Mouse (Mus musculus) liver, embryonic 13.5 days (tissue): ENCODE results near the gene Prelid3b. TPM values are rescaled to one million over a fixed set of nuclear protein-coding genes. Genes with fewer than 3 reads are reported as not detected.

Source experiments
- ATAC-seq: fragments of 200-750 bp; cut with Nextera tagmentation; 2 replicates; pipeline ENCODE4 v1.8.0; 2017; ENCODE audit warnings: low read depth, mild to moderate bottlenecking, moderate number of reproducible peaks, moderate library complexity
- DNase-seq: peaks from one replicate; pipeline ENCODE4 v3.0.0; 2022
- H3K27ac ChIP-seq: fragments of 300-500 bp; sonication (generic); 2 replicates; pipeline ENCODE4 v1.5.1; 2015; ENCODE audit warnings: moderate library complexity, mild to moderate bottlenecking, inconsistent platforms
- H3K27me3 ChIP-seq: fragments of 300-500 bp; sonication (generic); 2 replicates; pipeline ENCODE4 v1.6.1; 2015; ENCODE audit warnings: mild to moderate bottlenecking, inconsistent platforms
- H3K36me3 ChIP-seq: fragments of 300-500 bp; sonication (generic); 2 replicates; pipeline ENCODE4 v1.6.1; 2015; ENCODE audit warnings: mild to moderate bottlenecking, inconsistent platforms
- H3K4me1 ChIP-seq: fragments of 300-500 bp; sonication (generic); replicated peaks from 2 replicates; pipeline ENCODE4 v1.6.1; 2015; ENCODE audit warnings: inconsistent platforms
- H3K4me2 ChIP-seq: fragments of 300-500 bp; sonication (generic); 2 replicates; pipeline ENCODE4 v1.6.1; 2015; ENCODE audit warnings: inconsistent platforms, mild to moderate bottlenecking, moderate library complexity
- H3K4me3 ChIP-seq: fragments of 300-500 bp; sonication (generic); replicated peaks from 2 replicates; pipeline ENCODE4 v1.5.1; 2015; ENCODE audit warnings: mild to moderate bottlenecking, inconsistent platforms
- H3K9ac ChIP-seq: fragments of 300-500 bp; sonication (generic); 2 replicates; pipeline ENCODE4 v1.6.1; 2015; ENCODE audit warnings: mild to moderate bottlenecking, inconsistent platforms
- H3K9me3 ChIP-seq: fragments of 300-500 bp; sonication (generic); replicated peaks from 2 replicates; pipeline ENCODE4 v1.6.1; 2016; ENCODE audit warnings: inconsistent platforms
- WGBS: fragments of 180-500 bp; shearing (Covaris S2); methylation state at CpG from one replicate; pipeline ENCODE4 v1.1.7; 2015; ENCODE audit not compliant: insufficient replicate concordance; 5-methylcytosine and 5-hydroxymethylcytosine counted together
- polyA plus RNA-seq: library from polyadenylated mRNA; unstranded; fragments of >200 nt; fragmentation: Nextera tagmentation; extraction: Ambion mirVana; gene quantifications from 2 replicates; pipeline ENCODE4 v1.2.1, GENCODE M21; 2015

Prelid3b gene
- polyA plus RNA-seq, 1 experiment from 2014 or later, result 115 TPM

GRCm38 (mm10) chr2:174439450-174439838 is 33.4 kb downstream of the Prelid3b start:
- H3K4me3 ChIP-seq, result 0 out of 2 replicates have a peak overlapping the region, but pooled peaks have one; percentile 71
- peak overlapping the region; percentile 68 for H3K27ac ChIP-seq
- 0 out of 2 replicates have a peak, but pooled peaks cover 3% of the 10 kb centered on the region for H3K27me3 ChIP-seq
- DNase-seq (no peak), ATAC-seq (no peak)
- H3K4me2 ChIP-seq, result peak overlapping the region; percentile 93
- peaks cover 17% of the 10 kb centered on the region for H3K36me3 ChIP-seq
- peak overlapping the region; percentile 51 for H3K9ac ChIP-seq
- H3K4me1 ChIP-seq, result peaks cover 65% of the 10 kb centered on the region
- H3K9me3 ChIP-seq, result no peaks in the 10 kb centered on the region
- 26% methylated on average over 5 of the region's 5 CpGs for WGBS

DNA sequence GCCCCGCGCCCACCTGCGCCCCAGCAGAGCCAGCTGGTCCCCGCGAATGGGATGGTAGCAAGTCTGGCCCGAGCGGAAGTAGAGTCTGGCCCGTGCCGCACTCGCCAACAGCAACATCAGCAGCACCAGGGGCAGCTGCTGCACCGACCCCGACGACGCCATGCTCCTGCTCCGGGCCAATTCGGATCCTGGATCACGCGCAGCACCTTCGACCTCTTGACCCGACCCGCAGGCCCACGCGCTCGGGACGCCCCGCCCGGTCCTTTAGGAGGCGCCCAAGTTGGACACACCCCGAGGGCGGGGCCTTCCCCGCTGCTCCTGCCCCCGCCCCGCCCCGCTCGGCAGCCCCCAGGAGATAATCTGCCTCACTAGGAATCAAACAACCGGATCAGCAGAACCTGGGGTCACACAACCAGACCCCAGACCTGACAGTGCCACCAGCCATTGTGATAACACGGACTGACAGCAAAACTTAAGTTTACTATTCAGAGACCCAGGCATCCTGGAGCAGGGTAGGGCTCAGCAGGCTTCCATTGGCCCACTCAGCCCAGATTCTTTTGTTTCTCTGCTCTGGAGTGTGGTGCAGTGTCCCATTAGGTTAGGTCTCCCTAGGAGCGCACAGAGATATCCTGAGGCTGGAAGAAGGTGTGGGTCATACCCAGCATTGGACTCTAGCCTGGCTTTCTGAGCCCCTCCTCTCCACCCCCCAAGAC is 34.0 kb downstream of the Prelid3b start, which contains the start of gene Ctsz:
Gene Ctsz, minus strand, starts transcription at position 303 of the 713 bp plus-strand sequence.
- no peaks in the 10 kb centered on the region for H3K9me3 ChIP-seq
- DNase-seq (peak; percentile 76), ATAC-seq (peak; percentile 90)
- peak within 1 kb of the TSS; percentile 93 for H3K4me2 ChIP-seq
- 0 out of 2 replicates have a peak, but pooled peaks cover 2% of the 10 kb centered on the region for H3K27me3 ChIP-seq
- under 1% methylated on average over 38 of the region's 38 CpGs for WGBS
- peaks cover 20% of the 10 kb centered on the region for H3K36me3 ChIP-seq
- peak within 1 kb of the TSS; percentile 79 for H3K9ac ChIP-seq
- H3K4me1 ChIP-seq, result peaks cover 63% of the 10 kb centered on the region
- H3K4me3 ChIP-seq, result peak within 1 kb of the TSS; percentile 71
- peak within 1 kb of the TSS; percentile 68 for H3K27ac ChIP-seq

DNA sequence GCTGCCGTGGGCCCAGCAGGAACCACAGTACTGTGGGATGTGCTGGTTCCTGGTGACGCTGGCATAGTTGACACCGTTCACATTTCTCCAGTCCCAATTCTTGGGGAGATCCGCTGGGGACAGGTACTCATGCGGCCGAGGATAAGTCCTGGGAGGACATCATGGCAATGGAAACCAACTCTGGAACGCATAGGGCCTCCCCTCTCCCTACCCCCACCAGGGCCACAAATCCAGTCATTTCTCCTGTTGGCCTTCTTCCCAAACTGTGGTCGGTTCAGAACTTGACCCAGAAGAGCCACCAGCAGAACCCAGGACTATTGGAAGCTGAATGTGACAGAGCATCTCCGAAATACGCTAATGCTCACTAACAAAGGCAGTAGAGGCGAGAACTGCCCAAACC is 34.7 kb downstream of the Prelid3b start:
- Histone ChIP-seq H3K4me3 (peak overlapping the region; percentile 71), H3K9ac (peak overlapping the region; percentile 79), H3K9me3 (no peaks in the 10 kb centered on the region), H3K4me1 (peaks cover 63% of the 10 kb centered on the region), H3K36me3 (peaks cover 26% of the 10 kb centered on the region), H3K27ac (peak overlapping the region; percentile 68), H3K4me2 (peak overlapping the region; percentile 93), H3K27me3 (no peaks in the 10 kb centered on the region)
- whole genome bisulfite sequencing, result 60% methylated on average over 11 of the region's 11 CpGs
- ATAC-seq, result no peak
- DNase-seq, result no peak

- H3K27ac ChIP-seq, result peak overlapping the region; percentile 68
- WGBS, result 78% methylated on average over 4 of the region's 4 CpGs
- H3K36me3 ChIP-seq, result peaks cover 30% of the 10 kb centered on the region
- peak overlapping the region; percentile 79 for H3K9ac ChIP-seq
- H3K4me2 ChIP-seq, result peak overlapping the region; percentile 93
- DNase-seq (no peak), ATAC-seq (no peak)
- H3K9me3 ChIP-seq, result no peaks in the 10 kb centered on the region
- H3K27me3 ChIP-seq, result no peaks in the 10 kb centered on the region
- H3K4me3 ChIP-seq, result peak overlapping the region; percentile 71
- H3K4me1 ChIP-seq, result peaks cover 63% of the 10 kb centered on the region
Measured at GRCm38 (mm10) chr2:174437697-174437982, 35.2 kb downstream of the Prelid3b start.

GRCm38 (mm10) chr2:174436916-174437696 is 35.8 kb downstream of the Prelid3b start:
- H3K4me3 ChIP-seq, result peak overlapping the region; percentile 71; the same call in 1 of the 2 replicates
- no peaks in the 10 kb centered on the region for H3K27me3 ChIP-seq
- DNase-seq (no peak), ATAC-seq (no peak)
- H3K36me3 ChIP-seq, result peaks cover 34% of the 10 kb centered on the region
- H3K4me2 ChIP-seq, result peak overlapping the region; percentile 93
- H3K27ac ChIP-seq, result peak overlapping the region; percentile 68
- H3K4me1 ChIP-seq, result peaks cover 63% of the 10 kb centered on the region
- no peaks in the 10 kb centered on the region for H3K9me3 ChIP-seq
- H3K9ac ChIP-seq, result peak overlapping the region; percentile 79; the same call in 1 of the 2 replicates
- 79% methylated on average over 7 of the region's 7 CpGs for WGBS

- no peaks in the 10 kb centered on the region for H3K9me3 ChIP-seq
- no peak overlapping the region for H3K4me3 ChIP-seq
- no peak overlapping the region for H3K9ac ChIP-seq
- peaks cover 34% of the 10 kb centered on the region for H3K36me3 ChIP-seq
- H3K4me2 ChIP-seq, result no peak overlapping the region
- H3K27me3 ChIP-seq, result no peaks in the 10 kb centered on the region
- peaks cover 55% of the 10 kb centered on the region for H3K4me1 ChIP-seq
- ATAC-seq (no peak), DNase-seq (no peak)
- no peak overlapping the region for H3K27ac ChIP-seq
- WGBS, result 73% methylated on average over 26 of the region's 26 CpGs
Measured at GRCm38 (mm10) chr2:174436076-174436701, 36.7 kb downstream of the Prelid3b start.

DNA sequence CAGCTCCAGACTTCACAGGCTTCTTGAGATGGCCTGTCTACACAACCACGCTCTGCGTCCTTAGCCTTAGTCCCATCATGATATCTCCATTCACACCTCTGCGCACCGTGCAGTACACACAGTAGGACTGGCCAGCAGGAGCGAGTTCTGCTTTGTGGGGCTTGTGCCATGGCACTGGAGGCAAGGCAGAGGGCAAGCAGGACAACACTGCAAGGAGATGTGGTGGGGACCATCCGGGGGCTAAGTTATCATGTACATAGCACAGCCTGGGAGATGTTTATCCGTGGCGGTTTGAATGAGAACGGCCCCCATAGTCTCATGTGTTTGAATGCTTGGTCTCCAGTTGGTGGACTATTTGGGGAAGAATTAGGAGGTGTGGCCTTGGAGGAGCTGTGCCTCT is 37.9 kb downstream of the Prelid3b start:
- ATAC-seq (no peak), DNase-seq (no peak)
- Histone ChIP-seq H3K9ac (no peak overlapping the region), H3K27me3 (no peaks in the 10 kb centered on the region), H3K36me3 (peaks cover 44% of the 10 kb centered on the region), H3K9me3 (no peaks in the 10 kb centered on the region), H3K4me3 (no peak overlapping the region), H3K27ac (no peak overlapping the region), H3K4me2 (no peak overlapping the region), H3K4me1 (peaks cover 50% of the 10 kb centered on the region)
- 86% methylated on average over 9 of the region's 9 CpGs for WGBS

DNA sequence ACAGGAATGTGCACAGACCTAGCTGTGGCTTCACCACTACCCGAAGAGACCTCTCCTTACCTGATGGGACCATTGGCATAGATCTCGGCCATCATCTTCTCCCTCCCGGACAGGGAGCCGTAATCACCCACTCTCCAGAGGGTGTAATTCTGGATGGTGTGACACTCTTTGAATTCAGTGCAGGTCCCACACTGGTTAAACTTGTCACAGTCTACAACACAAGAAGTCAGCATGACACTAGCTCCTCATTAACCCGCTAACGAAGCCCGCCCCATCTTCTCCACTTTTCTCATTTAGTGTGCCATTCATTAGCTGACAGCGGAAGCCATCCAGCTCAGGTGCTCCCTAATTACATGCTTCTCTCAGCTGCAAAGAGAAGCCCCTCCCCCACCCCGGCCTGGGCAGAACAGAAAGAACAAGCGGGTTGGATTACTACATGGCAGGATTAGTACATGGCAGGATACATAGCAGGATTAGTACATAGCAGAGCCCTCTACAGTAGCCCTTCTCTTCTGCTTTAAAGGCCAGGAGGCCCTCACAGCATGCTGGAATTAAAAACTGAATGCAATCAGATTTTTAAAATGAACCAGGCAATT is 43.8 kb downstream of the Prelid3b start:
- WGBS, result 86% methylated on average over 10 of the region's 10 CpGs
- Histone ChIP-seq H3K27me3 (no peaks in the 10 kb centered on the region), H3K36me3 (peaks cover 80% of the 10 kb centered on the region), H3K9me3 (no peaks in the 10 kb centered on the region), H3K9ac (no peak overlapping the region), H3K4me3 (no peak overlapping the region), H3K27ac (no peak overlapping the region), H3K4me1 (no peaks in the 10 kb centered on the region), H3K4me2 (no peak overlapping the region)
- ATAC-seq, result no peak
- no peak for DNase-seq

- Histone ChIP-seq H3K27ac (no peak overlapping the region), H3K4me3 (no peak overlapping the region), H3K4me2 (no peak overlapping the region), H3K27me3 (no peaks in the 10 kb centered on the region), H3K4me1 (no peaks in the 10 kb centered on the region), H3K36me3 (peaks cover 83% of the 10 kb centered on the region), H3K9me3 (no peaks in the 10 kb centered on the region), H3K9ac (no peak overlapping the region)
- WGBS, result 84% methylated on average over 18 of the region's 18 CpGs
- DNase-seq, result no peak
- ATAC-seq, result no peak
Measured at GRCm38 (mm10) chr2:174428076-174428835, 44.6 kb downstream of the Prelid3b start.

DNA sequence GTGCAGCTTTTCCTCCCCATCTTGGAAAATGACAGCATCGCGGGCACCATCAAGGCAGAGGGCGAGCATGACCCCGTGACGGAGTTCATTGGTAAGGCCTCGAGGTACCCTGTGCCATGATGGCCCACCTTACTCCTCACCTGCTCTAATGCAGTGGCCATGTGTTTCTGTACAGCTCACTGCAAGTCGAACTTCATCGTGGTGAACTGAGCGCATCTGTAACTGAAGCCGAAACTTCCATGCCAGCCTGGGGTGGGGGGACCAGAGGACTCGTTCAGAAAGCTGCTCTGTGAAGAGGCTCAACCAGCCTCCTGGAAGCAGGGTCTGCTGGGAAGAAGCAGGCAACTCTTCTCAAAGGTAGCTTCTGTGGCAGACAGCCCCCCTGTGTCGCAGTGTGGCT is 46.0 kb downstream of the Prelid3b start:
- DNase-seq (no peak), ATAC-seq (no peak)
- H3K4me3 ChIP-seq, result no peak overlapping the region
- no peaks in the 10 kb centered on the region for H3K27me3 ChIP-seq
- H3K27ac ChIP-seq, result no peak overlapping the region
- no peaks in the 10 kb centered on the region for H3K4me1 ChIP-seq
- no peaks in the 10 kb centered on the region for H3K9me3 ChIP-seq
- H3K36me3 ChIP-seq, result peaks cover 88% of the 10 kb centered on the region
- WGBS, result 91% methylated on average over 12 of the region's 12 CpGs
- no peak overlapping the region for H3K9ac ChIP-seq
- no peak overlapping the region for H3K4me2 ChIP-seq
